Mouse (Mus musculus) heart, embryonic 10.5 days (tissue): Measurements from ENCODE around the gene Slc25a51. TPM values are rescaled to one million over a fixed set of nuclear protein-coding genes. Genes with fewer than 3 reads are reported as not detected.

ENCODE experiments used
- DNase-seq: peaks from one replicate; pipeline ENCODE4 v3.0.0-alpha.2; 2017; ENCODE audit warnings: low spot score
- H3K27ac ChIP-seq: fragments of 300-500 bp; sonication (generic); 2 replicates; pipeline ENCODE4 v1.5.1; 2016; ENCODE audit warnings: mild to moderate bottlenecking
- H3K27me3 ChIP-seq: fragments of 300-500 bp; sonication (generic); 2 replicates; pipeline ENCODE4 v1.6.1; 2016; ENCODE audit warnings: mild to moderate bottlenecking; ENCODE audit not compliant: poor library complexity, insufficient read depth, severe bottlenecking
- H3K36me3 ChIP-seq: fragments of 300-500 bp; sonication (generic); 2 replicates; pipeline ENCODE4 v1.6.1; 2016; ENCODE audit warnings: mild to moderate bottlenecking, moderate library complexity
- H3K4me1 ChIP-seq: fragments of 300-500 bp; sonication (generic); 2 replicates; pipeline ENCODE4 v1.6.1; 2016; ENCODE audit warnings: mild to moderate bottlenecking
- H3K4me3 ChIP-seq: fragments of 300-500 bp; sonication (generic); 2 replicates; pipeline ENCODE4 v1.5.1; 2016; ENCODE audit warnings: mild to moderate bottlenecking, moderate library complexity
- H3K9me3 ChIP-seq: fragments of 300-500 bp; sonication (generic); 2 replicates; pipeline ENCODE4 v1.6.1; 2016; ENCODE audit warnings: mild to moderate bottlenecking, moderate library complexity
- WGBS: fragments of 180-500 bp; shearing (Covaris S2); methylation state at CpG from one replicate; pipeline ENCODE4 v1.1.7; 2016; 5-methylcytosine and 5-hydroxymethylcytosine counted together
- polyA plus RNA-seq: library from polyadenylated mRNA; unstranded; fragments of >200 nt; fragmentation: Nextera tagmentation; extraction: Ambion mirVana; gene quantifications from 2 replicates; pipeline ENCODE4 v1.2.1, GENCODE M21; 2016

The Slc25a51 gene
- polyA plus RNA-seq, 1 experiment from 2014 or later: 66.2 TPM

DNA sequence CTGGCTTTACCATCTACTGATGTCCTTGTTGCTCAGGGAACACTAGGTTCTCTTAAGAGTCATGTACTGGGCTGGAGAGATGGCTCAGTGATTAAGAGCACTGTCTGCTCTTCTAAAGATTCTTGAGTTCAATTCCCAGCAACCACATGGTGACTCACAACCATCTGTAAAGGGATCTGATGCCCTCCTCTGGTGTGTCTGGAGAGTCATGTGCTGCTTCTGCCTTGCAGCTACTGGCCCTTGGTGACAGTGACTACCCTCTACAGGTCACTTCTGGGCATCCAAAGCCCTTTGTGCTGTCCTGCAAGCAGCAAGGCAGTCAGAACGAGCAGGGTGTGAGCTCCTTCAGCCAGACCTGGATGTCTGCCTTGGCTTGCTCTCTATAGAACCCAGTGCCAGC lies 33.2 kb upstream of the Slc25a51 start:
- peak overlapping the region; percentile 1; the same call in 1 of the 2 replicates for H3K27ac ChIP-seq
- peaks cover 21% of the 10 kb centered on the region; the same call in 1 of the 2 replicates for H3K27me3 ChIP-seq
- H3K4me1 ChIP-seq: peaks cover 100% of the 10 kb centered on the region
- no peaks in the 10 kb centered on the region for H3K9me3 ChIP-seq
- peaks cover 29% of the 10 kb centered on the region; the same call in 1 of the 2 replicates for H3K36me3 ChIP-seq
- no peak overlapping the region for H3K4me3 ChIP-seq
- WGBS: 61% methylated on average over 1 of the region's 1 CpGs
- no peak for DNase-seq

DNA sequence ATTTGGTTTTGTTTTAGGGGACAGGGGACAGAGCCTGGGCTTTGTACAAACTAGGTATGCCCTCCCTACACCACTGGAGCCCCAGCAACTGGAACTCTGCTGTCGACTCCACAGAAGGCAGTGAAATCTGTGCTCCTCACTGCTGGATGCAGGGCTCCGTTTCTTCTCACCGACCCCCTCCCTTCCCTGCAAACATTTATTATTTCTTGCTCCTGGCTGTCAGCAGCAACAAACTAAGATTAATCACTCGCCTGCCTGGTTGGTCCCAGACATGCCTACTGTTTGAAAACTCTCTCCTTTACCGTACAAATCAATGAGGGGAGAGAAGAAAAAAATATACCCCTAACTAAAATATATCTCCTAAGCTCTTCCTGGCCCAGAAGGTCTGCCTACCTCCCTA lies 30.7 kb upstream of the Slc25a51 start:
- peaks cover 21% of the 10 kb centered on the region; the same call in 1 of the 2 replicates for H3K27me3 ChIP-seq
- DNase-seq: no peak
- 0 out of 2 replicates have a peak overlapping the region, but pooled peaks have one; percentile 52 for H3K27ac ChIP-seq
- H3K4me3 ChIP-seq: no peak overlapping the region
- H3K9me3 ChIP-seq: no peaks in the 10 kb centered on the region
- peaks cover 34% of the 10 kb centered on the region for H3K36me3 ChIP-seq
- H3K4me1 ChIP-seq: peaks cover 100% of the 10 kb centered on the region
- WGBS: 53% methylated on average over 5 of the region's 5 CpGs

DNA sequence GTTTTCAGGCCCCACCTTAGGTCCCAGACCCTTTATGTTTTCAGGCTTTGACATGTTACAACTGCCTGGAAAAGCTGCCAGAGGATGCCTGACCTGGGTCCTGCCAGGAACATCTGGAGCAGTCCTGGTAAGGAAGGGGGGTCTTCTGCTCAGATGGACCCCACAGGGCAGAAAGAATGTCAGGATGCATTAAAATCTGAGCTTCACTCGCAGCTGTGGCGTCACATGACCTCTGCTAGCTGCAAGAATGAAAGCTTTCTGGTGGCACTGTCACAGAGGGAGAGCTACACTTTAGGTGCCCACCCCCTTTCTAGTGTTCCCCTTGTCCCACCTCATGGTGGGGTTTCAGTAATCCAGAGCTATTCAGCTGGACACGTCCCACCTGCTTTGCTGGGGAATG lies 28.4 kb upstream of the Slc25a51 start:
- Histone ChIP-seq H3K36me3 (peaks cover 36% of the 10 kb centered on the region), H3K27ac (0 out of 2 replicates have a peak overlapping the region, but pooled peaks have one; percentile 25), H3K9me3 (no peaks in the 10 kb centered on the region), H3K4me1 (peaks cover 87% of the 10 kb centered on the region), H3K27me3 (peaks cover 21% of the 10 kb centered on the region; the same call in 1 of the 2 replicates), H3K4me3 (no peak overlapping the region)
- no peak for DNase-seq
- WGBS: 65% methylated on average over 3 of the region's 3 CpGs

DNA sequence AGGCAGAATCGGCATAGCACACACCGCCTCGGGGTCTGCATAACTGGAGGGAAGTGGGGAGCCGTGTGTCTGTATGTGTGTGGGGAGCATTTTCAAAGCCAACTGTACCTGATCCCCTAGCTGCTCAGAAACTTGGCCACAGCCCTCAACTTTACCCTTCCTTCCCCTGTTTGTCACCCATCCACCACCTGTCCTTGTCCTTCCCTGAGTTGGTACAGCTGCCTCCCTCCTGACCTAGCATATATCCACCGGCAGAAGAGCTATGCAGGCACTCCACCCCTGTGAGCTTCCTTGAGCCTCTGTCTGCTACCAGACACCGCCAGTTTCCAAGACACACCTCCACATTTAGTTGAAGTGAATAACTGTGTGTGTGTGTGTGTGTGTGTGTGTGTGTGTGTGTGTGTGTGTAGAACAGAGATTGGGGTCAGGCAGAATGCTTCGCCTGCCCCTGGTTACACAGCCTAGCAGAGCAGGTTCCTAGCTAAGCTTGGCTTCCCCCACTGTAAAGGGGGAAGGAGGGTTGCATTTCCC lies 27.9 kb upstream of the Slc25a51 start:
- no peak for DNase-seq
- peaks cover 21% of the 10 kb centered on the region; the same call in 1 of the 2 replicates for H3K27me3 ChIP-seq
- H3K4me1 ChIP-seq: peaks cover 81% of the 10 kb centered on the region
- H3K4me3 ChIP-seq: no peak overlapping the region
- H3K27ac ChIP-seq: peak overlapping the region; percentile 25; the same call in 1 of the 2 replicates
- peaks cover 40% of the 10 kb centered on the region for H3K36me3 ChIP-seq
- WGBS: 62% methylated on average over 7 of the region's 7 CpGs
- no peaks in the 10 kb centered on the region for H3K9me3 ChIP-seq

DNA sequence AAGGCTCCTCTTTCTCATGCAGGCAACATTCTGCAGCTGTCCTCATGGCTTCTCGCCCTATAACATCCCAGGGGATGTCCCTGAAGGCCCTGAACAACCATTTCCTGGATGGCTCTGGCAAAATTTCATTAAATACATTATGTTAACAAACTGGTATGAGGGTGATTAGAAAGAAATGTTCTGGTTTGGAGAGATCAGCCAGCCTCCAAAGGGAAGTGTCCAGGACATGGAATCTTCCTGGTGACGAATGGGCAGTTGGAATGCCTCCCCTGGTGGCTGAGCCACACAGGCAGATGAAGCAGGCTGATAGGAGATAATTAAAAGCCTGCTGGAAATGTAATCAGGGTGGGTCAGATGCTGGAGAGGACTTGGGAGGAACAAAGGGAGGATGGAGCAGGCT lies 27.3 kb upstream of the Slc25a51 start:
- WGBS: 45% methylated on average over 2 of the region's 2 CpGs
- no peak for DNase-seq
- Histone ChIP-seq H3K36me3 (peaks cover 40% of the 10 kb centered on the region), H3K4me3 (no peak overlapping the region), H3K27ac (peak overlapping the region; percentile 1; the same call in 1 of the 2 replicates), H3K27me3 (peaks cover 20% of the 10 kb centered on the region; the same call in 1 of the 2 replicates), H3K9me3 (no peaks in the 10 kb centered on the region), H3K4me1 (peaks cover 76% of the 10 kb centered on the region)

DNA sequence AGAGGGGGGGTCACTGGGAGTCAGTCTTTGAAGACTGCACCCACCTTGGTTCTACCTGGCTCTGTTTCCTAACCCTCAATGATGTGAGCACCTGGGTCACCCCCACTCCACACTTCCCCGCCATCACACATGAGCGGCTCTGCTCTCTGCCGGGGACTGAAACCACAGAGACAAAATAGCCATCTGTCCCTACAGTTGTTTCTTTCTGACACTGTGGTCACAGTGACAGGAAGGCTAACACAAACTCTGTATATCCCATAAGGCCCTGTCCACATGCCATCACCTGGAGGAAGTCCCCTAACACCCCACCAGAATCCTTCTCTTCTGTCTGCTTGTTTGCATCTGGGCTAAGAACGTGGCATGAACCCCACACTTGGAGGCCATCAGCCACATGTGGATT lies 26.1 kb upstream of the Slc25a51 start:
- Histone ChIP-seq H3K36me3 (peaks cover 30% of the 10 kb centered on the region), H3K27me3 (peaks cover 12% of the 10 kb centered on the region; the same call in 1 of the 2 replicates), H3K27ac (no peak overlapping the region), H3K4me3 (no peak overlapping the region), H3K9me3 (no peaks in the 10 kb centered on the region), H3K4me1 (peaks cover 67% of the 10 kb centered on the region)
- no peak for DNase-seq
- WGBS: 81% methylated on average over 4 of the region's 4 CpGs

DNA sequence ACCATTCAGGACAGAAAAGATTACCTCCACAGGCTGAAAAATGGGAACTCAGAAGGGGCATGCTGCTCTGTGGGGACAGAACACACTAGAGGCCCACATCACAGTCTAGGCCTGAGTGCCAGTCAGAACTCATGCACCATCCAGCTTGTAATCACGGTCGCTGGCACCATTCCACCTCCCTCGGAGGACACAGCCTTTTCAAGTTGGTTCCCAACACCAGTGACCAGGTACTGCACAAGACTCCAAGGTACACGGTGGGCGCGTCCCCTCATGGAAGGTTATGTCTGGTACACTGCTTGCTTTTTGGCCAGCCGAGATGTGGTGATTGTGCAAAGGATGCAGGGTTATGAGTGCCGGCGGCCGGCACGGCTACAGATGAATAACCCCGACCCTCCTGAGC lies 25.5 kb upstream of the Slc25a51 start:
- no peak for DNase-seq
- Histone ChIP-seq H3K4me3 (no peak overlapping the region), H3K4me1 (peaks cover 67% of the 10 kb centered on the region), H3K9me3 (no peaks in the 10 kb centered on the region), H3K27ac (no peak overlapping the region), H3K36me3 (peaks cover 28% of the 10 kb centered on the region), H3K27me3 (peaks cover 12% of the 10 kb centered on the region; the same call in 1 of the 2 replicates)
- 89% methylated on average over 12 of the region's 12 CpGs for WGBS

DNA sequence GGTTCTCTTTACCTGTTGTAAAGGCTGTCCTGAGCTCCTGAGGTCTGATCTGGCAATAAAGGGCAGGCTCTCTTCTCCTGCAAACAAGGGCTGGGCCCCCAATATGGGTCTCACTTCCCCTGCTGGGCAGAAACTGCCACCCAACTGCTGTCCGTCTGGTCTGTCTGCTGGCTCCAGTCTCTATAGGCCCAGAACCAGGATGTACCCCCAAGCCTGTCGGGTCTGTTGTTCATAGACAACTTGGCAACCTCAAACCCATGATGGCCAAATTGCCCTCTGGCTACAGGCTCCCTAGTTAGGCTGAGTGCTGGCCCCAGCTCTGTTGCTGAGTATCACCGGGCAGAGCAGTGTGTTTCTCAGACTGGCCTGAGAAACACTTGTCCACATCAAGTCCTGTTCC lies 23.2 kb upstream of the Slc25a51 start:
- Histone ChIP-seq H3K27ac (no peak overlapping the region), H3K27me3 (no peaks in the 10 kb centered on the region; the same call in 1 of the 2 replicates), H3K4me3 (no peak overlapping the region), H3K9me3 (no peaks in the 10 kb centered on the region), H3K36me3 (peaks cover 21% of the 10 kb centered on the region), H3K4me1 (peaks cover 52% of the 10 kb centered on the region)
- DNase-seq: no peak
- WGBS: 88% methylated on average over 3 of the region's 3 CpGs

DNA sequence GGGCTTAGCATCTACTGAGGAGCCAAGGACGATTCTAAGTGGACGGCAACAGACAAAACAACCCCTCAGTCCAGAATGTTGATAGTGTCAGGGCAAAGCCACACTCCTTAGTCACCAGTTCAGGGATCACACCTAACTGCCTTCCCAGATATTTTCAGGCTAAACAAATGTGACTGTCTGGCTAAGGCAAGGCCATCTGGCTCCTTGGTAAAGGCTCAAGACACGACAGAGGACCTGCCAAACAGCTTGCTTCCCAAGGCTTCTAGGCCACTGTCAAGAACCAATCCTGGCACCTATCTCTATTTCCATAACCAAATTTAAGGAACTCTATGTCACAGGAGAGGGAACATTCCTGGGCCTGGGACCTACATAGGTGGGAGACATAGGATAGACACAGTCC lies 22.8 kb upstream of the Slc25a51 start:
- Histone ChIP-seq H3K27ac (no peak overlapping the region), H3K36me3 (peaks cover 19% of the 10 kb centered on the region), H3K27me3 (no peaks in the 10 kb centered on the region; the same call in 1 of the 2 replicates), H3K4me1 (peaks cover 51% of the 10 kb centered on the region), H3K9me3 (no peaks in the 10 kb centered on the region), H3K4me3 (no peak overlapping the region)
- no peak for DNase-seq
- WGBS: 86% methylated on average over 3 of the region's 3 CpGs

DNA sequence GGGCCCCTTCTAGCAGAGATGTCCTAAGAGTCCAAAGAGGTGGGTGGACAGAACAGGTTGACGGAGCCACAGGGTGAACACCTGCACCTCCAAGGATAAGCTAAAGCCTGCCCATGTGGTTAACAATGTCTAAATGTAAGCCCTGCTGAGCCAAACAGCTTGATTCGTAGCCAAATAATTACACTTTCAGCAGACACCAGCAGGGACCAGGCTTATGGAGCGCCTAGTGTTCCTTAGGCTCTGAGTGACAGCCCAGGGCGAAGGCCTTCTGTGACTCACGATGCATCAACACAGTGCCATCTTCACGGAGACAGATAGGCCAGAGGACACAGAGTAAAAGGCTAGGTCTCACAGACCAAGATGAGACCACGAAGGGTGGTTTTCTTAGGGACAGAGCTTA lies 20.9 kb upstream of the Slc25a51 start:
- Histone ChIP-seq H3K27me3 (no peaks in the 10 kb centered on the region; the same call in 1 of the 2 replicates), H3K27ac (no peak overlapping the region), H3K9me3 (no peaks in the 10 kb centered on the region), H3K4me3 (no peak overlapping the region), H3K36me3 (peaks cover 15% of the 10 kb centered on the region; the same call in 1 of the 2 replicates), H3K4me1 (peaks cover 35% of the 10 kb centered on the region)
- DNase-seq: no peak
- 85% methylated on average over 7 of the region's 7 CpGs for WGBS

DNA sequence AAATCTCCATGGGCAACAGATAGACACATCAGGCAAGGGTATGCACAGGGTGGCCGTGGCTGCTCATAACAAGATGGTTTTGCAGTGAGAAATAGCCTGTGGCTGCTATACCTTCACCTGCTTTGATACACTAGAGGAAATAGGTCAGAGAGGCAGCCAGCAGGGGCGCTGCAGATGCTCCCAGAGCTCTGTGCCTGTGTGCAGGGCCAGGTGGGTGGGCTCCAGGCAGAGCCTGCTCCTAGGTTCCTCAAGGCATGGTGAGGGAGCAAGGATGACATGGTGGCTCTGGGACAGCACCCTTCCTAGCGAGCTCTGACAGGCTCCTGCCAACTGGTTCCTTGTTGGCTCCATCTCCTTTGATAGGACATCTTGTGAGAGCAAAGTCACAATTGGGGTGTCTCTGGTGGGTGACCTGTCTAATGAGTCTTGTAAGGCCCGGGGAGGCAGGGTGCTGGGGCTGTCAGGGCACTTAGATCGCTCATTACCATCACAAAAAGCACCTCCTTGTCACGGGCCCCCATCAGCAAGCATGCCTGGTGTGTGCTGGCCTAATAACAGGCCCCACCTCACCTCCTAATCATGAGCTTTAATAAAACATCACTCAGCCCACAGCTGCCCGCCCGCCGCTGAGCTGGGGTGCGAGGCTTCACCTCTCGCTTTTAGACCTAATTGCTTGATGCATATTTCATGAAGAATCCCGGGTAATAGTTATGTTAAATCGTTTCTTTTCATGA lies 18.3 kb upstream of the Slc25a51 start:
- Histone ChIP-seq H3K9me3 (no peaks in the 10 kb centered on the region), H3K36me3 (peaks cover 9% of the 10 kb centered on the region; the same call in 1 of the 2 replicates), H3K27ac (no peak overlapping the region), H3K4me3 (no peak overlapping the region), H3K27me3 (no peaks in the 10 kb centered on the region; the same call in 1 of the 2 replicates), H3K4me1 (peaks cover 41% of the 10 kb centered on the region)
- DNase-seq: no peak
- WGBS: 74% methylated on average over 13 of the region's 13 CpGs

DNA sequence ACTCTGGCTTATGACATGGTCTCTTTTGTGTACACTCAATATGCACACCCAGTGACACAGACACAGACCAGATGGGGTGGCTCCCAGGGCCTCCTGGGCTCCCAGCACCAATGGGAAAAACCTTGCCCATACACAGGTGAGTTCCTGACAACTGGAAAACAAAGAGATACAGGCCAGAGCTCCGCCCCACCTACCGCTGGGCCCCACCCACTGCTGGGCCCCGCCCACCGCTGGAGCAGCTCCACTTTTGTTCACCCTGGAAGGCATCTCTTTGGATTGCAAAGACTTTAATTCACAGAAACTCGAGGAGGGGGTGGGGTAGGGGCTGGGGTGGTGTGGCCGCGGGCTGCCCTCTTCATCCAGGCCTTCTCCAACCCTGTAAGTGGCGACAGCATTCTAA lies 14.8 kb upstream of the Slc25a51 start:
- Histone ChIP-seq H3K36me3 (peaks cover 6% of the 10 kb centered on the region; the same call in 1 of the 2 replicates), H3K27me3 (no peaks in the 10 kb centered on the region; the same call in 1 of the 2 replicates), H3K27ac (peak overlapping the region; percentile 42), H3K9me3 (no peaks in the 10 kb centered on the region), H3K4me3 (no peak overlapping the region), H3K4me1 (peaks cover 43% of the 10 kb centered on the region)
- DNase-seq: no peak
- WGBS: 33% methylated on average over 8 of the region's 8 CpGs

DNA sequence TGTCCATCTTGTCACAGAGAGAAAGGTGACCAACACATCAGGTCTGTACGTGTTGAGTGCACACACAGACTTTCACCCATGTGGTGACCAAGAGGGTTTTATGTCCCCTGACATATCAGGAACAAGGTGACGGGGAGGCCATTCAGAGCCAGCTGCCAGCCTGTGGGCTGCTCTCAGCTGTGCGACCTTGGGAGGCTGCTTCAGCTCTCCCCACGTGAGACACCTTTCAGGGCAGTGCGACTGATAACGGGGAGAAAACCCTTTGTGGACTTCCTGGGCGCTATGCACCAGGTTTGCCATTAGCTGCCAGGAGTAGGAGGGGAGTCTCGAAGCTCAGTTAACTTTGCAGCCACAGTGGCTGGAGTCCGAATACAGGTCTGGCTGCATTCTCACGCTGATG lies 14.1 kb upstream of the Slc25a51 start:
- 71% methylated on average over 10 of the region's 10 CpGs for WGBS
- H3K36me3 ChIP-seq: peaks cover 6% of the 10 kb centered on the region; the same call in 1 of the 2 replicates

More for the DNA sequence above, 14.1 kb upstream of the Slc25a51 start:
- peak overlapping the region; percentile 74 for H3K27ac ChIP-seq
- H3K9me3 ChIP-seq: no peaks in the 10 kb centered on the region
- no peaks in the 10 kb centered on the region for H3K27me3 ChIP-seq
- DNase-seq: no peak
- H3K4me1 ChIP-seq: peaks cover 50% of the 10 kb centered on the region
- no peak overlapping the region for H3K4me3 ChIP-seq
